Mouse (Mus musculus) CH12.LX (cell line): ENCODE data around the gene Rps16.

Source experiments
- BHLHE40 ChIP-seq: IDR thresholded peaks from 2 replicates; pipeline ENCODE4 v1.6.1; 2011; ENCODE audit warnings: mild to moderate bottlenecking, low read depth, low read length, improper control_type of control experiment
- CTCF ChIP-seq, 2 experiments: IDR thresholded peaks in 1 of 2; conservative IDR thresholded peaks in 1 of 2; 2 replicates each; pipeline ENCODE4 v1.5.1; 2011 to 2012; ENCODE audit warnings: low read depth in 2 of 2, low read length in 2 of 2, improper control_type of control experiment in 1 of 2, inconsistent platforms in 1 of 2, mild to moderate bottlenecking in 1 of 2, moderate library complexity in 1 of 2
- EP300 ChIP-seq: IDR thresholded peaks from 2 replicates; pipeline ENCODE4 v1.6.1; 2011; ENCODE audit warnings: low read length, improper control_type of control experiment
- MAZ ChIP-seq: IDR thresholded peaks from 2 replicates; pipeline ENCODE4 v1.6.1; 2012; ENCODE audit warnings: low read depth, mild to moderate bottlenecking, inconsistent platforms, low read length, improper control_type of control experiment, moderate library complexity
- PAX5 ChIP-seq: IDR thresholded peaks from 2 replicates; pipeline ENCODE4 v1.6.1; 2012; ENCODE audit warnings: low read length, inconsistent platforms, mixed read lengths
- RAD21 ChIP-seq: IDR thresholded peaks from 2 replicates; pipeline ENCODE4 v1.6.1; 2011; ENCODE audit warnings: low read depth, mild to moderate bottlenecking, low read length, improper control_type of control experiment, moderate library complexity
- ZMIZ1 ChIP-seq: IDR thresholded peaks from 2 replicates; pipeline ENCODE4 v1.6.1; 2012; ENCODE audit warnings: low read depth, mild to moderate bottlenecking, inconsistent platforms, low read length, improper control_type of control experiment

DNA sequence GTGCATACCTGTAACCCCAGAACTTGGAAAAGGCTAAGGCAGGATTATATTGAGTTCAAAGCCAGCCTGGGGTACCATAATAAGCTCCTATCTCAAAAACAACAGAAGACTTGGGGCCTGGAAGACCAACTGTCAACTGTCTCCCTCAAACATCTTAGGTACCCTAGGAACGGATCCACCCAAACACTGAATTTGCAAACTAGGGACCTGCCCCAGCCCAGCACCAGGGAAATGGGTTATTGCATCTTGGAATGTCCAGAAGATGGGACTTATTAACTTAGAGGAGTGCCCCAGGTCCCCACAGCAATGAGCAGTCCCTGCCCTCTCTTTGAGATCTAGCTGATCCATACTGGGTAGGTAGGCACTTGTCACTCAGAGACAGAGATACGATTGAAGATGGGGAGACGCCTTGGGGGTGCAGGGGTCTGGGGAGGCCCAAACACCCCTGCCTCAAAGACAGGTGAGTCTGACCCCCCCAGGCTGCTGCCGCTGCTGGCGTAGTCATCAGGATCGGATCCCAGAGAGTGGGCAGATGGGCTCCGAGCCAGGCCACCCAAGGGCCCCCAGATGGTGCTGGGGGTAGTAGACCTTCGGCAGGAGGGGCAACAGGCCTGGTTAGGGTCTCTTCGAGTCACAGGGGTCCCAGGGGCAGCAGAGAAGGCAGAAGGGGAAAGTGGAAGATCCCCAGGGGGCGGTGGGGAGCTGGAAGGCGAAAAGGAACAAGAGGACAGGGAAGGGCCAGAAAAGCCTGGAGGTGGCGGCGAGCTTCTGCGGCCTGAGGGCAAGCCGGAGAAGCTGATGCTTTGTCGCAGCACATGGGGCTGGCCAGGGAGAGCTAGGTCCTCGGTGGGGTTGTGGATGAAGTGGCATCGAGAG is 27.0 kb downstream of the Rps16 start:
- no peak for TF ChIP-seq CTCF (conservative IDR thresholded peaks at IDR 0.05 in 1 of 2, IDR thresholded peaks at IDR 0.05 in 1 of 2; ENCODE audit: low read depth in 2 of 2, low read length in 2 of 2)
- no peak for TF ChIP-seq BHLHE40
- no peak for TF ChIP-seq RAD21
- TF ChIP-seq PAX5: no peak
- no peak for TF ChIP-seq ZMIZ1
- no peak for TF ChIP-seq MAZ
- no peak for TF ChIP-seq EP300
